Mouse (Mus musculus): ENCODE data around the gene Galnt2.

DNA sequence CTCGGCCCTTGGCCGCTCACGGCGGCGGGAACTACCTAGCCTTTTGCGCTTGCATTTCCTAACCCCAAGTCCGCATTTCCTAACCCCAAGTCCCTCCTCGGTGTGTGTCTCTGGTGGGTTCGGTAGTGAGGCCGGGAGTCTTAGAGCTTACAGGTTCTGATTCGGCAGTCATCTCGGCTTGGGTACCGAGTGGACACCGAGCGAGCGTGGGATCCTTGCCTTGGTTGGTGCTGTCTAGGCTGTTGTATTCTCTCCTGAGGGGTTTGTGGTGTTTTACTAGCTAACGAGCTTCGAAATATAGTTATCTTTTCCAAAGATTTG lies 1.0 kb downstream of the Galnt2 start:
- no peak for TF ChIP-seq CTCF (IDR thresholded peaks at IDR 0.05; ENCODE audit: insufficient read depth, low read length)
- TF ChIP-seq POLR2A (IDR thresholded peaks at IDR 0.05; ENCODE audit: borderline replicate concordance, extremely low read depth, low read depth, low read length): no peak
